Mouse (Mus musculus) kidney, postnatal 4 days (tissue): ENCODE results near the gene Cwc22.

Experiments
- DNase-seq, 2 experiments: peaks; one replicate each; pipeline ENCODE4 v3.0.0; 2021; ENCODE audit warnings: mixed read lengths in 2 of 2

The Cwc22 gene

DNA sequence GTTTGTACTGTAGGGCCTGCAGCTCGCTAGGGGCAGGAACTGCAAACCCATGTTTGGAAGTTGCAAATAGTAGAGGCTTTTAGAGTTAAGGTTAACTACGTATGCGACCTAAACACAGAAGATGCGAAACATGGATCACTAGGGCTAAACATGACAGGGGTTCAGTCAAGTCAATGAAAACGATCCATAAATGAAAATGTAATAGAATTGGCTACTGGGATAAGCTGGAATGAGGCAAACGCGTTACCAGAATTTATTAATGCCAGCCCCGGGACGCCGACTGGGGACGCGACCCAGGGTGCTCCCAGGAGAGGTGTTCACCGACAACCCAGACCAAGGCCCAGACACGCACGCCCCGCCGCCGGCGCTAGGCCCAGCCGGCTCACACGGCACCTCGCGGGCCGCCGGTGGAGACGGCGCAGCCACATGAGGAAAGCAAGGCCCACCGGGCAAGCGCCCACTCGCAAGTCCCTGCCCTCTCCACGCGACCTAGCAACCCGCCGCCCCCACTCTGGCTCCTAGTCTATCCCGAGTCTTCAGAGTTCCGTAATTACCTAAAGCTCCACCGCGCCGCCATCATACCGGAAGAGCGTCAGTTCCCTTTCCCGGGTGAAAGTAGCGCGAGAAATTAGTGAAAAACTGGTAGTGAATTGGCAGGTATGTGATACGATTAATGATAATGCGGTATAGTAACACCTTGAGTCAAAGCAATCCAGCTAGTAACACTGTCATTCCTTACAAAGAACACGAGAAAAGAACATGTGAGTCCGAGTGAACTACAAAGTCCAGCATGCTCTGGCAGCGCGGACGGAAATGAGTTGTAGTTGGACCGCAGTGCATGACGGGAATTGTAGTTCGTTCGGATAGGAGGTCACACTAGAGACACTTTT is at the start of gene Cwc22:
Gene Cwc22, minus strand, starts transcription at position 780 of the 890 bp plus-strand sequence.
- peak; percentile 95 for DNase-seq

DNA sequence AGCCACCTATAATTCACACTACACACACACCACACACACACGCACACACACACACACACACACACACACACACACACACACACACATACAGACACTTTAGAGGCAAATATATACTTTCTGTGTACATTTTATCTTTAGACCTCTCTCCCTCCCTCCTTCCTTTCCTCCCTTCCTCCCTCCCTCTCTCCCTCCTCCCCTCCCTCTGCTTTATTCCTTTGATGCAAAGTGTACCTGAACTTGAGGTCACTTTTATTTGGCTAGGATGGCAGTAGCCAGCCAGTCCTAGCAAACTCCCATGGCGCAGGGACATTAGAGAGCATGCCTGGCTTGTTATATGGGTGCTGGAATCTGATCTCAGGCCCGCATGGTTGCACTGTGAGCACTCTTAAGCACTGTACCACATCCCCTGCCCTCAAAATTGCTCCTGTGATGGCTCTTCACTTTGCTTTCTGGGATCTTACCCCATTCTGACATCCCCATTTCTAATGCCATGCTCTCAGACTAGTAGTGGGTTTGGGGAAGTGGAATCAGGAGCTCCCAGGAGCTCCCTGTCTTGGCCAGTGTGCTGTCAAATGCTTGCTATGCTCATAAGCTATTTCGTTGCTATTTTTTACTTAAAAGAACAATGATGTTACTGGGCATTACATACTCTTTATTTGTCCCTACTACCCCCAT is 47.7 kb upstream of the Cwc22 start:
- no peak for DNase-seq

DNA sequence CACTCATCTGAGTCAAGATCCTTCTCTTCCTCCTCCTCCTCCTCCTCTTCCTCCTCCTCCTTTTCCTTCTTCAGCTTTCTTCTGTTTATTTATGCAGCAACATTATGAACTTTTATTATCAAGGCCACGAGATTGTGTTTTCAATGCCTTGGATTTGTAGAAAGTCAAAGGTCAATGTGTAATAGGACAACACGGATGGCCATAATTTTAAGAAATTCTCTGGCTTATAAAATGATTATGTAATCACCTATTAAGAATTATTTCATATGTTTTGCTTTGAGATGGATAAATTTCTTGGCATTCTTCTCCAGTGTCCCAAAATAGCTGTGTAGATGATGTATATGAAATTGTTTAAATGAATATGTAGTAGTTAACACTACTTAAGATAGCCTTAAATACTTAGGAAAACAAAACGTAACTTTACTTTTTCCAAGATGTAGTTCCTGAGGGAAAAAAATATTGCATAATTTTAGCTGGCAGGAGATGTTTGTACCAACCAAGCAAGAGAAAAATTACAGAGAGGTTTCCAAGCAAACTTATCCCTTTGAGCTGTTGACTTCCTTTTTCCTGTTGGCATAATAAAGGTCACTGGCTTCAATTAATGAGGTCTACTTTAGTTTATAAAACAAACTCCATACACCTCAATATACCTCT is 46.9 kb upstream of the Cwc22 start:
- no peak for DNase-seq

DNA sequence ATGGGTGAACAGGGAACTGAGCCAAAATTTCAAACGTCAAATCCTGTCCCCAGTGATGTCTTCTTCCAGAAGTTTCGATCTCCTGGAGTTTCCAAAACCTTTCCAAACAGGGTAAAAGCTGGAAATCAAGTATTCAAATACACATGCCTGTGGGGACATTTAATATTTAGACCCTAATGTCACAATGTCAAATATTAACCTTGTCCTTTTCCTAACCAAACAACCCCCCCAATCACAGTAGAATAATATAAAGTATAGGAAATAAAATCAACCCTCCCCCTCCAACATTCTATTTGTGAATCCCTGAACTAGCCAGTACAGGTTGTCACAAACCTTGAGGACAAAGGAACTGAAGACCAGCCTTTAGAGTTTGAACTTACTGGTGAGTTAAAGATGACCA is 44.6 kb upstream of the Cwc22 start:
- no peak for DNase-seq

DNA sequence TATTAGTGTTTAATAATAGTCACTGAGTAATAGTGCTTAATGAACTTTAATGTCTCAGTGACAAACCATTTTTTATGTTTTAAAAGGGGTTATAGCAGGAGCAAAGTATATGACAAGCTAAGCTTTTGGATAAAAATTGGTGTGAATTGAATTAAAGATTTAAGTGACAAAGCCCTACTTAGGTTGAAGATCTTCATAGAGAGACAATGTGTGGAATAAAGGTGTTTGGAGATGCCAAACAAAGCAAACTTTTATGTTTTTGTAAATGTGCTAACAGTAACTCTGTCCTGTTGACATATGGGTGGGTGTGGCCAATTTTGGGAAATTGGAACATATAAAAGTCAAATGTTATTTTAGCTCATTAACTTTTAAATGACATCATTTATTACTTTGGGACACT is 43.9 kb upstream of the Cwc22 start:
- DNase-seq = no peak

DNA sequence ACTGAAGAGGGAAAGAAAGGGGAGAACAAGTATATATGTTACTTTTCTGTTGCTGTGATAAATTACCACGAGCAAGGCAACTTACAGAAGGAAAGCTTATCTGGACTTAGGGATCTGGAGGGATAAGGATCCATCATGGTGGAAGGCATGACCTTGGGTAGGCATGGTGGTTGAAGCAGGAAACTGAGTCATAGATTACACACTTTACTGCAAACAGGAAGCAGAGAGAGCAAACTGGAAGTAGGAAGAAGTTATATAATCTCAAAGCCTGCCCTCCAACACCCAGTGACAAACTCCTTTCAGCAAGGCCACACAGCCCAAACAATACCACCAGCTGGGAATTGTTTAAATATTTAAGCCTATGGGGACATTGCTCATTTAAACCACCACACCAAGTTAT is 43.2 kb upstream of the Cwc22 start:
- no peak for DNase-seq

DNA sequence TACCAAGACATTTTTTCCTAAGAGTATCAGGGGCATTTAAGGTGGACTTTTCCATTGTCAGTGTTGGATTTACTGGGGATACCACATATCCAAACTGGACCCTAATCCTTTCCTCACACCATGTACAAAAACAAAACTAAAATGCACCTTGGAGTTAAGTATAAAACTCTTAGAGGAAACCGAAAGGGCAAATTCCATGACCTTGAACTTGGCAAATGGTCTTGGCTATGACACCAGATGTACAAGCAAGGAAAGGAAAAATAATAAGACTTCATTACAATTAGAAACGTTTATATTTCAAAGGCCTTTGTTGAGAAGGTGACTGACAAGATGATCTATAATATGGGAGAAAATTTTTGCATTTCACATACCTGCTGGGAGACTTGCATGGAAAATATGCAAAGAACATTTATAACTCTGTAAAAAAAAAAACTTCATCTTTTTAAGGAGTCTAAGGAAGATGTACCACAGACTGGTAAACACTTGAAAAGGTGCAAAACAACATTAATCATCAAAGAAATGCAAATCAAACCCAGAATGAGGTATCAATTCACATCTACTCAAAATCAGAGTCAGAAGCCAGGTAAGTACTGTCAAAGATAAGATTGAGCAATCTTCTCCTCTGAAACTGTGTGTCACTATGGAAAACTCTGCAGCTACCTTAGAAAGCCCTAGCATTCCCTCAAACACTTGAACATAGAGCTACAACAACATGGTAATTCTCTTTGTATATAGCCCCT is 40.0 kb upstream of the Cwc22 start:
- no peak for DNase-seq

DNA sequence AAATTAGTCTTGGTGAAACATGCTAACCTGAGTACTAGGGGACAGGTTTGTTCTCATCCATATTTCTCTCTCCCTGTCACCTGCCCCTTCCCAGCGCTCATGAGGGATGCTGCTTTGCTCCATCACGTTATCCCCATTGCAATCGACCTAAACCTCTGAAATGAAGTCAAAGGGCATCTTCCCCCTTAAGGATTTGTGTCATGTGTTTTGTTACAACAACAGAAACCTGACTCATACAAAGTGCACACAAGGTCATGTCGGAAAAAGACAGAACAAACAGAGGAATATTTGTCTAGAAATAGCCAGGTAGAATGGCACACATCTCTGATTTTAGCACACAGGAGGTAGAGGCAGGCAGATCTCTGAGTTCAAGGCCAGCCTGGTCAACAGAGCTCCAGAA is 38.0 kb upstream of the Cwc22 start:
- DNase-seq = no peak

DNA sequence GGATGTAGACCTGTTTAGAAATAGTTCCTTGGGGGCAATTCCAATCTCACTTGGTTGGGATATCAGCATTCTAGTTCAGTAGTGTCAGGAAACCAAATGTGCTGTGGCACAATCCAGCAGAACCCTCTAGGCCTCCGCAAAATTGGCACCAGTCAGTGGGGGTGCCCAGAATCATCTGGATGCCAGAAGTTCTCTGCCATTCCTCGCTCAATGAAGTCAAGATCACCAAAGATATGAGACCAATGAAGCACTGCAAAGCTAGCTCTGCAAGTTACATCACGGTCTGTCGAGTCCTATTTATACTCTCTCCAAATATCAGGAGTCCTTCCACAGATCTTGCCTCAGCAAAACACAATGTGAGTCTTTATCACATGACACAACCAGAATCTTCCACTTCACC is 35.7 kb upstream of the Cwc22 start:
- DNase-seq = no peak

DNA sequence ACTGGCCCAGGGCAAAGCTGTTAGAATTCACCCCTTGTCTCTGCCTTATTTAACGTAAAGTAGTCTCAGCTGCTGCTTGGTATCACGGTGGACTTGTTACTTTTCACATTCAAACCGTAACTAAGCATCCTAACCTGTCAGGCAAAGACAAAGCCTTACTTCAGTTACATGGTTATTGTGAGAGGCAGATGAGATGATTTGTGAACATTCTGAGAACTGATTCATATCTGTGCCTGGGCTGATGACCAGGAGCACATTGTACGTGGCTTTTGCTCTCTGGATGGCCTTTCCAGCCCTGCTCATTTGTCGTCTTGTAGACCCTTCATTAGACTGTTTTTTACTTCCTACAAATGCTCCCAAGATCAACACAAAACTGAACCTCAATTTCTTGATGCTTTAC is 34.5 kb upstream of the Cwc22 start:
- no peak for DNase-seq

DNA sequence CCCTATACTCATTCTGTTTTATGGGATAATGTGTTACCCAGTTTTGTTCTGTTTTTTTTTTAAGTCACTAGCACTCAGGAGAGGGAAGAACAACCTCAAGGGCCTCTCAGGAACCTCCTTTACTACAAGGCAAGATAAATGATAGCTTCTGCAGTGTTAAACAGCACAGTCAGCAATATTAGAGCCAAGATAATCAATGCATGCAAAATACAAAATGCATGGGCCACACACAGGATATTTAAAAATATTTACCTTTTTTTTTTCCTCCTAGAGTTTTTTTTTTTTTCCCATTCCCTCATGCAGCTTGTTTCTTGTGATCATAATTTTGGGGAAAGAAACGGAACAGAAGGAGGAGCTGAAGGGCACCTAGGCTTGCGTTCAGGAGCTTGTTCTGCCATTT is 33.3 kb upstream of the Cwc22 start:
- no peak for DNase-seq

DNA sequence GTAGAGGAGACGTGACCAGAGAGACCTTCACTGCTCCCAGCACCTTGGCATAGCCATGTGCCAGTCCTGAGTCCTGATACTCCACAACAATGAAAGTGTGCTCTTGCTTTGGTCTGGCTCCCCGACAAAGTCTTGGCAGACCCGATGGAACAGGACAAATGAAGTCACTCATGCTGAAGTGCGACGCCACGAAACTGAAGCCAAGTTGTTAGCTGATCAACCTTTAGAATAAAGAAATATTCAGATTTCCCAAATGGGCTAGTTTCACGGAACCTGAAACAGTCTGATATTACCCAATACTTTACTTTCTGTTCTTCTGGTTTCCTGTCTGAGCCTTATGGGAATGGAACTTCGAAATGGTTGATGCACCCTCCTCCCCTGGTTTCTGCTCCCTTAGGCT is 32.9 kb upstream of the Cwc22 start:
- no peak for DNase-seq

DNA sequence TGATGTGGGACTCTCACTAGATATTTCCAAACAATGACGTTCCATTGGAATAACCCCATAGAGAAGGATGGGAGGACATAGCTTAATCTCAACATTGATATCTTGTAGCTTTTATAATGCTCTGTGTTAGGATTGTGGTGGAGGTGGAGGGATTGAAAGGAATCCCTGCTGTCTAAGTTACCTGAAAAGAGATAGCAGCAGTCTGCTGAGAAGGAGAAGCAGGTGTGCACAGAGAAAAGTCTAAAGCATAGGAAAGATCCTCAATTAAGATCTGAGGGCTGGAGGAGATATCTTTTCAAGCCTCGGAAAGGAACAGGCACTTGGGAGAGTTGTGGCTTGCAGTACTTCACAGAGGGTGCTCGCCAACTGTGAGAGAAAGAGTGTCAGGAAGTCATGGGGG is 32.1 kb upstream of the Cwc22 start:
- no peak for DNase-seq

DNA sequence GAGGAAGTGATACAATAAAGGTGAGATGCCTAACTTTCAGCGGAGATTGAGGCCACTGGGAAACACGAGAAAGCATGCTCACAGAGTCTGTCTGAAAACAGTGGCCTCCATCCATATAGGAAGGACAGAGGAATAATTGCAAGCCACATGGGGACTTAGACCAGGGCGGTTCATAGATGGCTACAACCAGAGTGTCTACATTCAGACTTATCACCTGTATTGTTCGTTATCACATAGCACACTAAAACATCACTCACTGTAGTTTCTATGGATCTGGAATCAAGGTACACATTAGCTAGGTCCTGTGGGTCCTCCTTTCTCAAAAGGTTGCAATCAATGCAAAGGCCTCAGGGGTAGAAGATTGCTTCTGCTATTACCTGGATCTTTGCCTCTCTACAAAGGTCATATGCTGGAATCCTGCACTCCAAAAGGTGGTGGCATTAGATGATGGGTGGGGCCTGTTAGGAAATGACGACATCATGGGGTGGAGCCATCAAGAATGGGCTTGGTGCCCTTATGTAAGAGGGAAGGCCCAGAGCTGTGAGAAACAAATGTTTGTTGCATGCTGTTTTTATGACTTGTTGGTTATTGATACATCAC is 30.2 kb upstream of the Cwc22 start:
- DNase-seq = no peak

DNA sequence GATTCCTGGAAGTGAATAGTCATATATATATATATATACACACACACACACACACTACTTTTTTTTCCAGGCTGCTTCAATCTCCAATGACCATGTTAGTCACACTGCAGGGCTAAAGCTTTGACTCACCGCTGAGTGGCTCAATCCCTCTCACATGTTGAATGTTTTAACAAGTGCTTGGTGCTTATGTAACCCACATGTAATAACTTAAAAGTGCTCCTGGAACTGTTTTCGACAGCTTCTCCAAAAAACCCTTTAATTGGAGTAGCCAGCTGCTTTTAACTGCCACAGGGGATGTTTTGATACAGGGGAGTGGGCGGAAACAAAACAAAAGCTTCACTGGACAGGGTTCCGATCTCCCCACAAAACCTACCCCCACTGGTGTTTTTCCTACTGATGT is 29.4 kb upstream of the Cwc22 start:
- DNase-seq = no peak

DNA sequence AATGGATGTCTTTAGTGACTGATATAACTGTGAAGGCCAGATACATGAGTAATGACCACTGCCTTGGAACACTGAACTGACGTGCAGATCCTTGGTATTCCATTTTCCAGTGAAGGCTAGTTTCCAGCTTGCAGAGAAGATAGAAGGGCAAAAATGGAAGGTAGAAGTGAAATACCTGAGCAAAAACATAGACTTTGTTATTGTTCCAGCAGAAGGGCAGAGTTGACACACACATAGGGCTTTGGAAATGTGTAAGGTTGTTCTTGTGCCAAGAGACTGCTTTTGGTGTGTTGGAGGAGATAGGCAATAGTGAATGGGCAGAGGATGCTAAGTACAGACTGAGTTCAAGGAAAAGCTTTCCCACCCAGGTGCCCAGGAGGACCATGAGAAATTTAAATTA is 28.8 kb upstream of the Cwc22 start:
- DNase-seq = no peak

DNA sequence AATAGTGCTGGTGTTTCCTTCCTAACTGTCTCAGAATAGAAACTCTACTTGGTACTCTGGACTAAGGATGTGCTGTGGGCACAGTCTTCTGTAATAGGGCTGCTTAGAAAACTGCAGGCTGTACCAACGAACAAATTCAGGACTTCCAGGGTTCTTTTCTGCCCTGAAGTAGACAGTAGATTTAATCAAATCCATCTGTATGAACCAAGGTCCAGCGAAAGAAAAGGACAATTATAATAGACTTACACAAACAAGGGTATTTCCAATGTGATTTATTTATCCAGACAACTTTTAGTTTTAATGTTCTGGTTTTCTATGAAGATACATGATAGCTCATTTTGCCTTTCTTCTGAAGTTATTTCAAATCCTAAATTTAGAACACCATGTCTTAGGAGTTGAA is 28.2 kb upstream of the Cwc22 start:
- DNase-seq = no peak

DNA sequence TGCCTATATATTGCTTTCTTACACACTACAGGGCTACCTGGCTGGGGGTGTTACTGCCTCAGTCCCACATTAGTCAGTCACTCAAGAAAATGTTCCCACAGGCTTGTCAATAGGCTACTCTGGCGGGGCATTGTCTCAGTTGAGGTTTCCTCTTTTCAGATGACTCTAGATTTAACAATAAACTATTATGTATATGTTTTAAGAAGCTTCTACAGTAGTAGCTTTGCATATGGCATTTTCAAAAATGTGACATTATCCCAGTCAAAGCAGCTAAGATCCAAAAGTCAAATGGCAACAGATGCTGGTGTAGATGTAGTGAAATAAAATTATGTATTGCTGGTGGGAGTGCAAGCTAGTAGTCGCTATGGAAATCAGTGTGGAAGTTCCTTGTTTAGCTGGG is 27.1 kb upstream of the Cwc22 start:
- DNase-seq = no peak

DNA sequence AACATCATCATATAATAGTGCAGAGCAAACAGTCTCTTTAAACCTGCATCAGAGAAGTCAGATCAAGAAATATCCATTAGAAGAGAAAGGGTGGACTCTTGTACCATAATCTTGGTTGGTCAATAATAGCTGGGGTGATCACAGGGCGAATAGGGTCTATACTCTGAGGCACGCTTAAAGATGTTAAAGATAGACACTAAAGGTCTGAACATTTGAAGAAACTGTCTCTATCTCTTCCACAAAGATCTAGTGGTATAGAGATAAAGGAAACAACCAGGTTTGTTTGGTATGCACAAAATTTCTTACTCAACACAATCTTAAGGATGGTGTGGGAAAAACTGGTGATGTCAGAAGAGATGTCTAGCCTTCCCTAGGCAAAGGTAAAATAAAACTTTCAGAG is 26.4 kb upstream of the Cwc22 start:
- no peak for DNase-seq

DNA sequence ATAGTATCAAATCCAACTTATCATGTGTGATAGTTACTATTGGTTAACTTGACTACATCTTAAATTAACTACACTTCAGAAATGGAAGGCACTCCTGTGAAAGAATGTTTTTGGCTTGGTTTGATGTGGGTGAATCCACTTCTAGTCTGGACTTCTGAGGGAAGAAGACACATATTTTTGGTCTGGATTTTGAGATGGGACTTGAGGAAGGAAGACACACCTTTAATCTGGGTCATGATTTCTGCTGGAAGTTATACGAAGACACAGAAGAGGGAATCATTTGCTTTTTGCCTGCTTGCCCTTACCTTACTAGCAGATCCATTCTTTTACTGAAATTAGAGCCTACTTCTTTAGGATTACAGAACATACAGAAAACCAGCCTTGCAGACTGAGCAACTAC is 25.7 kb upstream of the Cwc22 start:
- no peak for DNase-seq

DNA sequence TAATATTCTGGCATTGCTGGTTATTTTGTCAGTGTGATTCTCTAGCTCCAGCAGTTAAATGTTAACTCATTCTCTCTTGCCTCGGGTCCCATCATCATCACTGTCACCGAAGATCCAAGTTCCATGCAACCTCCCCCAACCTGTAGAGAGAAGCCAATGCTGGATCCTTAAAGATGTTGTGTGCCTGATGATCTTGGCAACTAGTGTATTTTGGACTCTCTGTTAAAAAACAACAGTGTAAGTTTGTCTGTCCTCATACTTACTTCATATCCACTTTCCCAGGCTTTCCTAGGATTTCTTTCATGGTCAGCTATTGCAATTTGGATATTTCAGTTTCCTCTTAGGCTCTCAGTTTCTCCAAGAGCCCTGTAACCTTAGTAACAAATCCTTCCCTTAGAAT is 25.2 kb upstream of the Cwc22 start:
- DNase-seq = no peak

DNA sequence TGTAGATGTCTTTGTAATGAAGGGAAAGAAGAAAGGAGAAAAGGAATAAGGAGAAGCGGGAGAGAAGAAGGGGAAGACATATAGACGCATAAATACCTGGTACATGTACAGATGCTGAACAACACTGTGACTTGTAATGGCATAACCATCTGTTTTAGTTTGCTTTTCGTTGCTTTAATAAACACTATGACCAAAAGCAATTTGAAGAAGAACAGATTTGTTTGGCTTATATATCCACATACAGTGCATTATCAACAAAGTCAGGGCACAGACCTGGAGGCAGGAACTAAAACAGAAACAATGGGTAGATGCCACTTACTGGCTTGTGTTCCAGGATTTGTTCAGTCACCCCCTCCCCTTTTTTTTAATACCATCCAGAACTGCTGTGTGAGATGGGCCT is 24.4 kb upstream of the Cwc22 start:
- DNase-seq = no peak

DNA sequence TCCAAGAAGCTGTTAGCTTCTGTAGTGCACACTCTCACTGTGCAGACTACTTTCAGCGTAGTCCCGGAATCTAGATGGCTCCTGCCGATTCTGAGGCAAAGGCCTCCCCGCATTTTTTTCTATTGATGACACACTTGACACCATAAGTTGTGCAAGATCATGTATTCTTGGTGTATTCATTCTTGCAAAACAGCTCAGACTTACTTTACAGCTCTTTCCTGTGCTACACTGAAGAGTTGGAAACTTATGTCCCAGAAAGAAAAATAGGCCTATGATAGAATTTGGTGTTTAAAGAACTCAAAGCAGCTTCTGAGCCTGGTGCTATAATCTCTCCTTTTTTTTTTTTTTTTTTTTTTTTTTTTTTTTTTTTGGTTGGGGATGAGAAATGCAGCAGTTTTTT is 23.8 kb upstream of the Cwc22 start:
- no peak for DNase-seq
